Mouse (Mus musculus): Measurements from ENCODE around the gene Ube2r2. TPM values are rescaled to one million over a fixed set of nuclear protein-coding genes. Genes with fewer than 3 reads are reported as not detected.

Gene Ube2r2
- total RNA-seq, 2 experiments from 2014 or later, result 84.2 to 84.4 TPM

GRCm38 (mm10) chr4:41116817-41117216 is 18.7 kb upstream of the Ube2r2 start:
- DNase-seq (ENCODE audit: low spot score in 2 of 2), result no peak

DNA sequence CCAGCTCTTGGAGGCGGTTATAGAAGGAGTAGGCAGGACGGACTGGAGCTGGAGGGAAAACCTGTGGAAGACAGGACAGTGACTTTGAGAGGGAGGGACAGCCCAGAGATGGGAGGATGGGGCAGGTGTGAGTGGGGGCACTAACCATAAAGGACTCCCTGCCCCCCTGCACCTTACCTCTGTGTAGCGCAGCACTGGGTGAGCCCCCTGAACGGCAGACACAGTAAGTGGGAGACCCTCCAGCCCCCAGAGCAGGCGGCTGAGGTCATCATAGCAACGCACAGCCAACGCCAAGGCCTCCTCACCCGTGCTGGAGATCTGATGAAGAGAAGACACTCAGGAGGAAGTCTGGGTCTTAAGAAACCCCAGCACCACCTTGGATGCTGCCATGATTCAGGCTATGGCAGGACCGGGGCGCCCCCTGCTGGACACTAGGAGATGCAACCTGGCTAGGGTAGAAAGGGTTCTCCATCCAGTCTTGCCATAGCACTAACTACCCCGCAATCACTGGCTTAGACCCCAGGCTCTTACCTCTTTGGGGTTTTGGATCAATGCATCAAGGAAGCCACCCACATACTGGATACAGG is 16.7 kb upstream of the Ube2r2 start:
- DNase-seq (ENCODE audit: low spot score in 2 of 2), result peak; percentile 62 to 71

- DNase-seq (ENCODE audit: low spot score in 2 of 2), result peak; percentile 97 to 98
Measured at GRCm38 (mm10) chr4:41124180-41124951, 11.2 kb upstream of the Ube2r2 start, which contains the start of gene Nol6. TSS of gene Nol6 (minus strand) at chr4:41124455.

- DNase-seq (ENCODE audit: low spot score in 2 of 2), result peak; percentile 36 to 62
Measured at GRCm38 (mm10) chr4:41129406-41129805, 6.1 kb upstream of the Ube2r2 start.

- no peak for DNase-seq (ENCODE audit: low spot score in 2 of 2)
Measured at GRCm38 (mm10) chr4:41129836-41130235, 5.7 kb upstream of the Ube2r2 start.

- DNase-seq (ENCODE audit: low spot score in 2 of 2), result no peak
Measured at GRCm38 (mm10) chr4:41132471-41132870, 3.1 kb upstream of the Ube2r2 start.

DNA sequence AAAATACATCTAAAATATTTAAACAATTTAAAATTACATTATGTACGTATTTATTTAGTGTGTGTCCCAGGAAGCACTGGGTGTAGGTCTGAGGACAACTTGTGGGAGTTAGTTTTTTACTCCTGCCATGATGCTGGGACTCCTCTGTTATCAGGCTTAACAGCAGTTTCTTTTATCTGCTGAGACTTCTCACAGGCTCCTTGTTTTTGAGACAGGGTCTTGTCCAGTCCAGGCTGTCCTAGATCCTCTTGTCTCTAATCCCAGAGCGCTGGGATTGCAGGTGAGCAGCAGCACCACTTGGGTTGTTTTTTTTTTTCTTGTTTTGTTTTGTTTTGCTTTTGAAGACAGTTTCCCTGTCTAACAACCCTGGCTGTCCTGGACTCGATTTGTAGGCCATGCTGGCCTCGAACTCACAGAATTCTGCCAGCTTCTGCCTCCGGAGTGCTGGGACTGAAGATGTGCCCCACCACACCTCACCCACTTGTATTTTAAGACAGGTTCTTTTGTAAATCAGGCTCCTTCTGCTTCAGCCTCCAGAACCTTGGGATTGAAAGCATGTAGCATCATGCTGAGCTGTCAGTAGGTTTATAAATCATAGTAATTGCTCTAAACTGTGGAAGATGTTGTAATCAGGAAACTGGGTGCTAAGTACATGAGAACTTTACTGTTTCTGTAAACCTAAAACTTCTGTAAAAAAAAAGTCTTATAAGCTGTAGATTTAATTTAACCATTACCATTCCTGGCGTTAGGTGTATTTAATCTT is 1.8 kb upstream of the Ube2r2 start:
- DNase-seq (ENCODE audit: low spot score in 2 of 2), result no peak

GRCm38 (mm10) chr4:41134935-41135710 is 420 bp upstream of the Ube2r2 start:
- DNase-seq (ENCODE audit: low spot score in 2 of 2), result peak; percentile 71 to 84

GRCm38 (mm10) chr4:41136454-41136805 is 887 bp downstream of the Ube2r2 start:
- no peak for DNase-seq (ENCODE audit: low spot score in 2 of 2)

GRCm38 (mm10) chr4:41136811-41137210 is 1.3 kb downstream of the Ube2r2 start:
- DNase-seq (ENCODE audit: low spot score in 2 of 2), result no peak

DNA sequence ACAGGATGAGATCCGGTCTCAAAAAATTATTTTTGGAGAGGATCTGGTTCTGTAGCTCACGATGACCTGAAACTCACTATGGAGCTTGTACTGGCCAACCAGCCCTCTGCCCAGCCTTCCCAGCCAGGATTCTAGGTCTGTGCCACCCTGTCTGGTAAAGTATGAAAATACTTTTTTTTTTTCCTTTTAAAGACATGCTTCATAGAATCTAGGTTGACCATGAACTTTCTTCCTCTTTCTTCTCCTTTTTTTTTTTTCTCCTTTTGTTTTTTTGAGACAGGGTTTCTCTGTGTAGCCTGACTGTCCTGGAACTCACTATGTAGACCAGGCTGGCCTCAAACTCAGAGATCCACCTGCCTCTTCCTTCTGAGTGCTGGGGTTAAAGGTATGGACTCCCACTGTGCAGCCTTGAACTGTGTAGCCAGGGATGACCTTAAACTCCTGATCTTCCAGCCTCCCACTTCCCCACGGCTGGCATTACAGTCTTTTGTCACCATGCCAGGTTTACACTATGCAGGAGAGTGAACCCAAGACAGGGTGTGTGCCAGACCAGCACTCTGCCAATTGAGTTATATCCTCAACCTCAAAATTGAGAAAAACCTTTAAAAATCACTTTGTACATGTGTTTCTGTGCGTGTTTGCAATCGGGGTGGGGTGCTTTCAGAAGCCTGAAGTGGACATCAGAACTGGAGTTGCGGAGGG is 4.8 kb downstream of the Ube2r2 start:
- DNase-seq (ENCODE audit: low spot score in 2 of 2), result no peak

DNA sequence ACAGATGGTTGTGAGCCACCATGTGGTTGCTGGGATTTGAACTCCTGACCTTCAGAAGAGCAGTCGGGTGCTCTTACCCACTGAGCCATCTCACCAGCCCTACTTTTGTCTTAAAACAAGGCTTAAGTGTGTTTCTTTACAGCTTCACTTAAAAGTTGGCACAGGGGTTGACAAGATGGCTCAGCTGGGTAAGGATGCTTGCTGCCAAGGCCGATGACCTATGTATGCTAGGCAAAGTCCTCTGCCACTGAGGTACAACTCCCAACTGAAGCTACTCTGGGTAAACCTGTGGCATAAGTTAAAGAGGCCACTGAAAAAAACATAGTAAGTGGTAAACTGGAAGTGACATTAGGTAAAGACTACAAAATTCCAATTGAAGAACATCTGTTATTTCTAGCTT is 7.1 kb downstream of the Ube2r2 start:
- DNase-seq (ENCODE audit: low spot score in 2 of 2), result no peak

- no peak for DNase-seq (ENCODE audit: low spot score in 2 of 2)
Measured at GRCm38 (mm10) chr4:41149891-41150290, 14.3 kb downstream of the Ube2r2 start.

DNA sequence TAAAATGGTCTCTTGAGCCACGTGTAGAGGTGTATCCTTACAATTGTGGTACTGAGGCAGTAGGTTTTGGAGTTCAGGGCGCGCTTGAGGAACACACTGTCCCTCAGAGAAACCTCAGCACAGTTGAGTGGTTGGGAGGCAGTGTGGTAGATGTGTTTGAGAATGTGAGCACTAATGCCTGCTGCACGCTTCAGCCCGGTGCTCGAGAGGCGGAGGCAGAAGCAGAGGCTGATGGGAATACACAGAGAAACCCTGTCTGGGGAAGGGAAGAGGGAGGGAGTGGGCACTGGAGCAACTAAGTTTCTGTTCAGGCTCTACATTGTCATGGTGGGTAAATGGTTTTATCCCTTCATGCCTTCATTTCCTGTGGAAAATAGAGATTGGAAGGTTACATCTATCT is 15.6 kb downstream of the Ube2r2 start:
- no peak for DNase-seq (ENCODE audit: low spot score in 2 of 2)

GRCm38 (mm10) chr4:41153146-41153545 is 17.6 kb downstream of the Ube2r2 start:
- no peak for DNase-seq (ENCODE audit: low spot score in 2 of 2)

GRCm38 (mm10) chr4:41156961-41157360 is 21.4 kb downstream of the Ube2r2 start:
- DNase-seq (ENCODE audit: low spot score in 2 of 2), result no peak

GRCm38 (mm10) chr4:41158251-41158650 is 22.7 kb downstream of the Ube2r2 start:
- DNase-seq (ENCODE audit: low spot score in 2 of 2), result no peak

- DNase-seq (ENCODE audit: low spot score in 2 of 2), result no peak
Measured at GRCm38 (mm10) chr4:41161232-41161631, 25.7 kb downstream of the Ube2r2 start.

- DNase-seq (ENCODE audit: low spot score in 2 of 2), result no peak
Measured at GRCm38 (mm10) chr4:41164974-41165373, 29.4 kb downstream of the Ube2r2 start.

- DNase-seq (ENCODE audit: low spot score in 2 of 2), result peak; percentile 88
Measured at GRCm38 (mm10) chr4:41165693-41166475, 30.3 kb downstream of the Ube2r2 start.
